Mouse (Mus musculus): ENCODE measurements around the gene Slco2b1. TPM values are rescaled to one million over a fixed set of nuclear protein-coding genes. Genes with fewer than 3 reads are reported as not detected.

Slco2b1 gene
- polyA plus RNA-seq, 1 experiment from 2014 or later: 3.0 TPM

GRCm38 (mm10) chr7:99674209-99674608, 36.9 kb downstream of the Slco2b1 start:
- Histone ChIP-seq H3K4me2 (replicated peaks; ENCODE audit: low read depth, low read length) (no peak overlapping the region), H3K27me3 (ENCODE audit: insufficient read depth, low read length) (no peaks in the 10 kb centered on the region), H3K9ac (replicated peaks; ENCODE audit: low read length) (no peak overlapping the region), H3K36me3 (ENCODE audit: insufficient read depth, low read length) (no peaks in the 10 kb centered on the region), H3K4me3 (ENCODE audit: low read length) (no peak overlapping the region), H3K9me3 (ENCODE audit: low read length) (no peaks in the 10 kb centered on the region), H3K4me1 (ENCODE audit: insufficient read depth, low read length) (no peaks in the 10 kb centered on the region), H3K27ac (ENCODE audit: low read length) (no peak overlapping the region)
- no peak for ATAC-seq (ENCODE audit: low FRiP score, low TSS enrichment)
- WGBS: 75% methylated on average over 5 of the region's 5 CpGs

- Histone ChIP-seq H3K9ac (replicated peaks; ENCODE audit: low read length) (no peak overlapping the region), H3K27me3 (ENCODE audit: insufficient read depth, low read length) (no peaks in the 10 kb centered on the region), H3K27ac (ENCODE audit: low read length) (no peak overlapping the region), H3K4me2 (replicated peaks; ENCODE audit: low read depth, low read length) (no peak overlapping the region), H3K4me3 (ENCODE audit: low read length) (no peak overlapping the region), H3K4me1 (ENCODE audit: insufficient read depth, low read length) (peaks cover 2% of the 10 kb centered on the region; the same call in 1 of the 2 replicates), H3K36me3 (ENCODE audit: insufficient read depth, low read length) (no peaks in the 10 kb centered on the region), H3K9me3 (ENCODE audit: low read length) (no peaks in the 10 kb centered on the region)
- 75% methylated on average over 8 of the region's 8 CpGs for WGBS
- no peak for ATAC-seq (ENCODE audit: low FRiP score, low TSS enrichment)
Observed at GRCm38 (mm10) chr7:99673188-99673587, 38.0 kb downstream of the Slco2b1 start.

- WGBS: 75% methylated on average over 9 of the region's 9 CpGs
- Histone ChIP-seq H3K4me3 (ENCODE audit: low read length) (no peak overlapping the region), H3K9ac (replicated peaks; ENCODE audit: low read length) (no peak overlapping the region), H3K4me2 (replicated peaks; ENCODE audit: low read depth, low read length) (no peak overlapping the region), H3K4me1 (ENCODE audit: insufficient read depth, low read length) (peaks cover 2% of the 10 kb centered on the region; the same call in 1 of the 2 replicates), H3K27ac (ENCODE audit: low read length) (no peak overlapping the region), H3K27me3 (ENCODE audit: insufficient read depth, low read length) (peaks cover 3% of the 10 kb centered on the region; the same call in 1 of the 2 replicates), H3K9me3 (ENCODE audit: low read length) (no peaks in the 10 kb centered on the region), H3K36me3 (ENCODE audit: insufficient read depth, low read length) (no peaks in the 10 kb centered on the region)
- ATAC-seq (ENCODE audit: low FRiP score, low TSS enrichment): no peak
Observed at GRCm38 (mm10) chr7:99671544-99672435, 39.4 kb downstream of the Slco2b1 start.

- 72% methylated on average over 4 of the region's 4 CpGs for WGBS
Observed at GRCm38 (mm10) chr7:99670915-99671314, 40.2 kb downstream of the Slco2b1 start.

GRCm38 (mm10) chr7:99668802-99669201, 42.3 kb downstream of the Slco2b1 start:
- no peak overlapping the region for H3K4me3 ChIP-seq (ENCODE audit: low read length)
- no peaks in the 10 kb centered on the region for H3K9me3 ChIP-seq (ENCODE audit: low read length)
- no peaks in the 10 kb centered on the region for H3K36me3 ChIP-seq (ENCODE audit: insufficient read depth, low read length)
- peaks cover 3% of the 10 kb centered on the region; the same call in 1 of the 2 replicates for H3K27me3 ChIP-seq (ENCODE audit: insufficient read depth, low read length)
- H3K27ac ChIP-seq (ENCODE audit: low read length): no peak overlapping the region
- peaks cover 14% of the 10 kb centered on the region for H3K4me1 ChIP-seq (ENCODE audit: insufficient read depth, low read length)
- 42% methylated on average over 4 of the region's 4 CpGs for WGBS
- no peak overlapping the region for H3K9ac ChIP-seq (replicated peaks; ENCODE audit: low read length)
- no peak overlapping the region for H3K4me2 ChIP-seq (replicated peaks; ENCODE audit: low read depth, low read length)
- peak; percentile 35; the same call in 1 of the 2 replicates for ATAC-seq (ENCODE audit: low FRiP score, low TSS enrichment)

More at GRCm38 (mm10) chr7:99670915-99671314, 40.2 kb downstream of the Slco2b1 start:
- Histone ChIP-seq H3K4me3 (ENCODE audit: low read length) (no peak overlapping the region), H3K4me2 (replicated peaks; ENCODE audit: low read depth, low read length) (no peak overlapping the region), H3K27ac (ENCODE audit: low read length) (no peak overlapping the region), H3K9me3 (ENCODE audit: low read length) (no peaks in the 10 kb centered on the region), H3K9ac (replicated peaks; ENCODE audit: low read length) (no peak overlapping the region), H3K4me1 (ENCODE audit: insufficient read depth, low read length) (peaks cover 2% of the 10 kb centered on the region; the same call in 1 of the 2 replicates), H3K27me3 (ENCODE audit: insufficient read depth, low read length) (peaks cover 3% of the 10 kb centered on the region; the same call in 1 of the 2 replicates), H3K36me3 (ENCODE audit: insufficient read depth, low read length) (no peaks in the 10 kb centered on the region)
- ATAC-seq (ENCODE audit: low FRiP score, low TSS enrichment): no peak

GRCm38 (mm10) chr7:99667096-99667495, 44.0 kb downstream of the Slco2b1 start:
- peaks cover 3% of the 10 kb centered on the region; the same call in 1 of the 2 replicates for H3K27me3 ChIP-seq (ENCODE audit: insufficient read depth, low read length)
- no peak overlapping the region for H3K9ac ChIP-seq (replicated peaks; ENCODE audit: low read length)
- no peak for ATAC-seq (ENCODE audit: low FRiP score, low TSS enrichment)
- no peaks in the 10 kb centered on the region for H3K9me3 ChIP-seq (ENCODE audit: low read length)
- 52% methylated on average over 16 of the region's 16 CpGs for WGBS
- H3K4me1 ChIP-seq (ENCODE audit: insufficient read depth, low read length): peaks cover 14% of the 10 kb centered on the region
- H3K36me3 ChIP-seq (ENCODE audit: insufficient read depth, low read length): no peaks in the 10 kb centered on the region
- H3K4me3 ChIP-seq (ENCODE audit: low read length): no peak overlapping the region
- H3K27ac ChIP-seq (ENCODE audit: low read length): no peak overlapping the region
- H3K4me2 ChIP-seq (replicated peaks; ENCODE audit: low read depth, low read length): no peak overlapping the region

- H3K4me1 ChIP-seq (ENCODE audit: insufficient read depth, low read length): peaks cover 14% of the 10 kb centered on the region
- no peak overlapping the region for H3K4me2 ChIP-seq (replicated peaks; ENCODE audit: low read depth, low read length)
- 85% methylated on average over 10 of the region's 10 CpGs for WGBS
- no peak overlapping the region for H3K27ac ChIP-seq (ENCODE audit: low read length)
- peaks cover 3% of the 10 kb centered on the region; the same call in 1 of the 2 replicates for H3K27me3 ChIP-seq (ENCODE audit: insufficient read depth, low read length)
- no peak overlapping the region for H3K9ac ChIP-seq (replicated peaks; ENCODE audit: low read length)
- H3K4me3 ChIP-seq (ENCODE audit: low read length): no peak overlapping the region
- no peaks in the 10 kb centered on the region for H3K36me3 ChIP-seq (ENCODE audit: insufficient read depth, low read length)
- ATAC-seq (ENCODE audit: low FRiP score, low TSS enrichment): no peak
- H3K9me3 ChIP-seq (ENCODE audit: low read length): no peaks in the 10 kb centered on the region
Observed at GRCm38 (mm10) chr7:99665731-99666452, 45.2 kb downstream of the Slco2b1 start.

GRCm38 (mm10) chr7:99664571-99665485, 46.3 kb downstream of the Slco2b1 start:
- peaks cover 3% of the 10 kb centered on the region; the same call in 1 of the 2 replicates for H3K27me3 ChIP-seq (ENCODE audit: insufficient read depth, low read length)
- 31% methylated on average over 11 of the region's 11 CpGs for WGBS
- no peak for ATAC-seq (ENCODE audit: low FRiP score, low TSS enrichment)
- no peaks in the 10 kb centered on the region for H3K9me3 ChIP-seq (ENCODE audit: low read length)
- H3K27ac ChIP-seq (ENCODE audit: low read length): no peak overlapping the region
- no peaks in the 10 kb centered on the region for H3K36me3 ChIP-seq (ENCODE audit: insufficient read depth, low read length)
- peak overlapping the region; percentile 2 for H3K9ac ChIP-seq (replicated peaks; ENCODE audit: low read length)
- H3K4me2 ChIP-seq (replicated peaks; ENCODE audit: low read depth, low read length): no peak overlapping the region
- peaks cover 14% of the 10 kb centered on the region for H3K4me1 ChIP-seq (ENCODE audit: insufficient read depth, low read length)
- H3K4me3 ChIP-seq (ENCODE audit: low read length): no peak overlapping the region

Data from kidney, embryonic 16.5 days (tissue).